Mouse (Mus musculus): ENCODE data around the gene Aif1l. TPM values are rescaled to one million over a fixed set of nuclear protein-coding genes. Genes with fewer than 3 reads are reported as not detected.
A peak's percentile ranks its signal among the peaks of the same experiment; 100 is the strongest.
"Not testable (repeated sequence)": the region's sequence is repeated elsewhere in the genome, so short reads cannot be mapped to it uniquely, and the experiment has no call there.

The Aif1l gene
- 20.8 and 39.6 TPM in 2 replicates for polyA plus RNA-seq (2011; ENCODE audit: insufficient read length, low read depth, missing spikeins)

DNA sequence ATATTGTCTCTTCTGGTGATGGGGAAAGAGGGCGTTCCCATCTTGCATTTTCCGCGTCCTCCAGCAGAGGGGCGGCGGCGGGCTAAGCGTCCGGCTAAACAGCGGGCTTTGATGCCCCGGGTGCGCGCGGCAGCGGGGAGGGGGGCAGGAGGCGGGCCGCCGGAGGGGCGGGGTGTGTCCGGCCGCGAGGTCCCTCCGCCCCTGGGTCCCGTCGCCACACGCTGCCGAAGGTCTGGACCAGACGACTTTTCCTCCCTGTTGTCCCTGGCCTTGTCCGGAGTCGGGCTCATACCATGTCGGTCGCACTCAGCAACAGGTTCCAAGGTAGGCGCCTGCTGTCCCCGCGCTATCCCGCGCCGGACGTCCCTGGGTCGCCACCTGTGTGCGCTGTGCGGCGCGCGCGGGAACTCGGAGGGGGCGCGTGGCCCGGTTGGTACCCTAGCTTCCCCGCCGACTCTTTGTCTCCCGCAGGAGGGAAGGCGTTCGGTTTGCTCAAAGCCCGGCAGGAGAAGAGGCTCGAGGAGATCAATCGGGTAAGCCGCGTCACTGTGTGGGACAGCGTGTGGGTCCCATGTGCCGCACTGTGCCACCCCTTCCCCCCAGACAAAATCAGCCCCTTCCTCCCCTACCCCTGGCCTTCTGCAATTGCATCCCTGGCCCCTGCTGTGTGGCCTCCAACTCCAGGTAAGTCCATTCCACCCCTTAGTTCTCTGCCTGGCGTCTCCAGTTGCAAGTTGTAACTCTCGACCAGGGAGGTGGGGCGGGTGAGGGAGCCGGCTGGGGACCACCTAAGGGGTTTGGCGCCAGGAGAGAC is at the start of gene Aif1l:
Gene Aif1l (plus strand): TSS at position 82 of the 814 bp plus-strand sequence.
- H3K4me1 ChIP-seq (ENCODE audit: control insufficient read depth, insufficient read depth, low read length): peaks cover 19% of the 10 kb centered on the region
- no peak for TF ChIP-seq CTCF (IDR thresholded peaks at IDR 0.05; ENCODE audit: borderline replicate concordance, insufficient read depth, low read length)
- TF ChIP-seq POLR2A (IDR thresholded peaks at IDR 0.05; ENCODE audit: low read depth, low read length): 0 out of 2 replicates have a peak, but pooled peaks have one; percentile 46
- H3K4me3 ChIP-seq (ENCODE audit: insufficient read depth, low read length): peak within 1 kb of the TSS; percentile 63
- H3K27ac ChIP-seq (ENCODE audit: insufficient read depth, low read length): no peak within 1 kb of the TSS

DNA sequence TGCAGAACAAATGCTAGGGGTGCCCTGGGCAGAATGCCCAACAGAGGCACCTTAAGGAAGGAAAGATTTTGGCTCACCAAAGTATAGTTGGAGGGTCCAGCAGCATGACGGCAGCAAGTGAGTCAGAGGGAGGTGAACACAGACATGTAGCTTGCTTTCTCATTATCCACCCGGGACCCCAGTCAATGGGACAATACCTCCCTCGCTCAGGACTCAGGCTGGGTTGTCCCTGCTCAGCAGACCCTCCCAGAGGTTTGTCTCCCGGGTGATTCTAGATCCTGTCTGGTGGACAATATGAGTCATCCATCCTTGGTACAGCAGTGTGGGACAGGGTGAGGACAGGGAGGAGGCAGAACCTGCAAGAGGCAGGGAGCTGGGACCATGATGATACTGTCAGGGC is 49.0 kb upstream of the Aif1l start:
- TF ChIP-seq POLR2A (IDR thresholded peaks at IDR 0.05; ENCODE audit: low read depth, low read length) (no peak), CTCF (IDR thresholded peaks at IDR 0.05; ENCODE audit: borderline replicate concordance, insufficient read depth, low read length) (no peak)
- Histone ChIP-seq H3K4me1 (ENCODE audit: control insufficient read depth, insufficient read depth, low read length) (no peaks in the 10 kb centered on the region), H3K27ac (ENCODE audit: insufficient read depth, low read length) (no peak overlapping the region), H3K4me3 (ENCODE audit: insufficient read depth, low read length) (no peak overlapping the region)

DNA sequence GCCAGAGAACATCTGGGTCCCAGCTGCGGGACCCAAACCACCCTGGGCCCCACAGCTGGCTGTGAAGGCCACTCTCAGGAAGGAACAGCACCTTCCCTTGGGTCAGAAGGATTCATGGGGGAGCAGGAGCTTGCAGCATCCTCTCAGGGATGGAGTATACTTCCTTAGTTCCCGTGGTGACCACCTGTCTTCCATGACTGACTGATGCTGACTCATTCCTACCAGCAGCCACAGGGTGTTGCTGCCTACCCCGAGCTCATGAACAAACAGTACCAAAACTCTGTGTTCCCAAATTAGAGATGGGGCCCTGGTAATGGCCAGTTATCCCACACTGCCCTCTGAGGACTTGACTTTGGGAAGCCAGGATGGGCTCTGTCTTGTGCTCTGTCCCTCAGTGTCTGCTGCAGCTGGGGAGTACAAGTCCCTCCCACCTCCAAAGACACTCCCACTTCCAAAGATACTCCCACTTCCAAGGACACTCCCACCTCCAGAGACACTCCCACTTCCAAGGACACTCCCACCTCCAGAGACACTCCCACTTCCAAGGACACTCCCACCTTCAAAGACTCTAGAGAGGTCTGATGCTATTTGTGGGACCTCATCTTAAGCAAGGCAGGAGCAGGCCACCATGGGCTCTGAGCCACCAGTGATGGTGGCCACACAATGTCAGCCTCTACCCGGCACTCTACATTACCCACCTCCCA is 48.1 kb upstream of the Aif1l start:
- Histone ChIP-seq H3K4me3 (ENCODE audit: insufficient read depth, low read length) (no peak overlapping the region), H3K4me1 (ENCODE audit: control insufficient read depth, insufficient read depth, low read length) (no peaks in the 10 kb centered on the region), H3K27ac (ENCODE audit: insufficient read depth, low read length) (no peak overlapping the region)
- TF ChIP-seq POLR2A (IDR thresholded peaks at IDR 0.05; ENCODE audit: low read depth, low read length): no peak
- no peak for TF ChIP-seq CTCF (IDR thresholded peaks at IDR 0.05; ENCODE audit: borderline replicate concordance, insufficient read depth, low read length)

DNA sequence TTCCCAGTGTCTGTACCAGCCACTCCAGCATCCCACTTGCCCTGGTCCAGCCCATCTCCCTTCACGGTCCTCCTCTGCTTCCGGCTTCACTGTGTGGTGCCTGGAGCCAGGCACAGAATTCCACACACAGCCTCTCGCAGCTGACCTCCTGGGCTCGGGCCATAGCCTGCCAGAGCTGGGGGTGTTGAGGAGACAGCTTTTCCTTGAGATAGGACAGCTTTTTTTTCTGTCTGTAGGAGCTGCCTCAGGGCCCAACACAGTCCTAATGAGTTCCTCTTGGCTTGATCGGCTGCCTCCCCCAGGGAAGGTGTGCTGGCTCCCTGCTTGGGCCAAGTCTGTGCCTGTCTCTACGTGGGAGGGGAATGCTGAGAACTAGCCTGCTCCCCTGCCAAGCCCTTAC is 45.9 kb upstream of the Aif1l start:
- H3K4me3 ChIP-seq (ENCODE audit: insufficient read depth, low read length): no peak overlapping the region
- no peaks in the 10 kb centered on the region for H3K4me1 ChIP-seq (ENCODE audit: control insufficient read depth, insufficient read depth, low read length)
- no peak for TF ChIP-seq CTCF (IDR thresholded peaks at IDR 0.05; ENCODE audit: borderline replicate concordance, insufficient read depth, low read length)
- no peak for TF ChIP-seq POLR2A (IDR thresholded peaks at IDR 0.05; ENCODE audit: low read depth, low read length)
- H3K27ac ChIP-seq (ENCODE audit: insufficient read depth, low read length): no peak overlapping the region

DNA sequence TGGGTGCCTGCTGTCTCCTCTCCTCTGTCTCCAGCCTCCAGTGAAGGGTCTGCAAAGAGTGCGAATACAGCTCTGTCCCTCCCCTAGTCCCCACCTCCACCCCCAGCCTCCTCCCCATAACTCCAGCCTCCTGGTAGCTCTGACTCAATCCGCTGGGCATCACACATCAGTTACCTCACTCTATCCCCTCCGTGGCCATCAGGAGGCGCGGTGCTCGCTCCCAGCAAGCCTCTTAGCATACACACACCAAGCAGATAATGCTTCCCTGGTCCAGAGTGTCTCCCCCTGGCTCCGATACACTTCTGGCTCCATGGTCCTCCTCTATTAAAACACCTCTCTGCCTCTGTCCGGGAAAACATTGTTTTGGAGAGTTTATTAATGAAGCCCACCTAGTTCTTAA is 45.3 kb upstream of the Aif1l start:
- TF ChIP-seq CTCF (IDR thresholded peaks at IDR 0.05; ENCODE audit: borderline replicate concordance, insufficient read depth, low read length) (peak; percentile 58; the same call in 1 of the 2 replicates), POLR2A (IDR thresholded peaks at IDR 0.05; ENCODE audit: low read depth, low read length) (no peak)
- Histone ChIP-seq H3K4me1 (ENCODE audit: control insufficient read depth, insufficient read depth, low read length) (no peaks in the 10 kb centered on the region), H3K4me3 (ENCODE audit: insufficient read depth, low read length) (no peak overlapping the region), H3K27ac (ENCODE audit: insufficient read depth, low read length) (no peak overlapping the region)

DNA sequence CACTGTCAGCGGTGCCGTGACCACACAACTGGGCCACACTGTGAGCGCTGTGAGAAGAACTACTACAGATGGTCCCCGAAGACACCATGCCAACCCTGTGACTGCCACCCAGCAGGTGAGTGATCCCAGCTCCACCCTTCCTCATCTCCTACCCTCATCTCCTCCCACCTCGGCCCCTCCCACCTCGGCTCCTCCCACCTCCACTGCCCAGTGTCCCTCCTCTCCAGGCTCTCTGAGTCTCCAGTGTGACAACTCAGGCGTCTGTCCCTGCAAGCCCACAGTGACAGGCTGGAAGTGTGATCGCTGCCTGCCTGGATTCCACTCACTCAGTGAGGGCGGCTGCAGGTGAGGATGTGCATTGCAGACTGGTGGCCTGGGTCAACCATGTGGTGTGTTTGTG is 44.3 kb upstream of the Aif1l start:
- TF ChIP-seq CTCF (IDR thresholded peaks at IDR 0.05; ENCODE audit: borderline replicate concordance, insufficient read depth, low read length) (no peak), POLR2A (IDR thresholded peaks at IDR 0.05; ENCODE audit: low read depth, low read length) (no peak)

DNA sequence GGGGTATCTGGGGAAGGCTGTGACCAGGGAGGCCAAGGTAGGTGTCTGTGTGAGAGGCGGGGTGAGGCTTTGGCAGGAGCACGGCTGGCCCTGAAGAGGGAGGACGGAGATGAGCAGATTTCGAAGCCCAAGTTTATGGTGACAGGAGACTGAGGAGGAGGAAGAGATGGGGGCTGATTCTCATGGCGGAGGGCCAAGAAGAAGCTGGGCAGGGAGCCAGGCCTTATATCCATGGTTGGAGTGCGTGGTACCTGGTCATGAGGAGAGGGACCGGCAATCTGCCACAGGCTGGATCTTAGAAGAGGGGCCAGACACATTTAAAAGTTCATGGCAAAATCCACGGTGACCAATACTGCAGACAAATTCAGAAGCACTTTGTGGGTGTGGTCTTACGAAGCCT is 43.5 kb upstream of the Aif1l start:
- H3K4me1 ChIP-seq (ENCODE audit: control insufficient read depth, insufficient read depth, low read length): no peaks in the 10 kb centered on the region
- no peak for TF ChIP-seq POLR2A (IDR thresholded peaks at IDR 0.05; ENCODE audit: low read depth, low read length)
- TF ChIP-seq CTCF (IDR thresholded peaks at IDR 0.05; ENCODE audit: borderline replicate concordance, insufficient read depth, low read length): no peak
- no peak overlapping the region for H3K27ac ChIP-seq (ENCODE audit: insufficient read depth, low read length)
- no peak overlapping the region for H3K4me3 ChIP-seq (ENCODE audit: insufficient read depth, low read length)

More for the DNA sequence above, 44.3 kb upstream of the Aif1l start:
- H3K4me3 ChIP-seq (ENCODE audit: insufficient read depth, low read length): no peak overlapping the region
- H3K4me1 ChIP-seq (ENCODE audit: control insufficient read depth, insufficient read depth, low read length): no peaks in the 10 kb centered on the region
- no peak overlapping the region for H3K27ac ChIP-seq (ENCODE audit: insufficient read depth, low read length)

DNA sequence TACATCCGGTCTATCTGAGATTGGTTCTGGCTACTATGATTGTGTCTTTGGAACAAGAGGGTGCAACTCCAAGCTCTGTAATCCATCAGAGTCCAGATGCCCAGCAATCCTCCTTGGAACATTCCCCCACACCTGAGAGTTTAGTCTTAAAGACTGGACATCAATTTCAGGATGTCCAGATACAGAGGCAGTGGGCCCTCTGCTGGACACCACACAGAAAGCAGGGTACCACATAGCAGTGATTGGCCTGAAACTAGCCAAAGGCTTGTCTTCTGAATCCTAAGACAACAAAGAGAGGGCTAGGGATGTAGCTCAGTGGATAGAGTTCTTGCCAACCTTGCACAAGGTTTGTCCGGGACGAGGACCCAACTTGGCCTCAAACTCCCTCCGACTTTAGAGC is 37.4 kb upstream of the Aif1l start:
- TF ChIP-seq CTCF (IDR thresholded peaks at IDR 0.05; ENCODE audit: borderline replicate concordance, insufficient read depth, low read length): peak; percentile 56; the same call in 1 of the 2 replicates
- no peak for TF ChIP-seq POLR2A (IDR thresholded peaks at IDR 0.05; ENCODE audit: low read depth, low read length)
- no peaks in the 10 kb centered on the region for H3K4me1 ChIP-seq (ENCODE audit: control insufficient read depth, insufficient read depth, low read length)
- no peak overlapping the region for H3K4me3 ChIP-seq (ENCODE audit: insufficient read depth, low read length)
- no peak overlapping the region for H3K27ac ChIP-seq (ENCODE audit: insufficient read depth, low read length)

DNA sequence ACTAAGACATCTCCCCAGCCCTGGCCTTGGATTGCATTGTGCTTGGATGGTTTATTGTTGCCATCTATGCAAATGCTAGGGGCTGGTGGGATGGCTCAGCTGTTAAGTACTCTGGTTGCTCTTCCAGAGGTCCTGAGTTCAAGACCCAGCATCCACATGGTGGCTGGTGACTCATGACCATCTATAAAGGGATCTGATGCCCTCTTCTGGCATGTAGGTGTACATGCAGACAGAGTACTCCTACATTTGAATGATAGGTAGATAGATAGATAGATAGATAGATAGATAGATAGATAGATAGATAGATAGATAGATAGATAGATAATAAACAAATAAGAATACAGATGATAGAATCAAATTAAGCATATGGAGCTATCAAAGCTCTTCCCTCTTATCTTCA is 35.7 kb upstream of the Aif1l start:
- not testable (repeated sequence) for H3K4me1 ChIP-seq (ENCODE audit: control insufficient read depth, insufficient read depth, low read length); H3K27ac ChIP-seq (ENCODE audit: insufficient read depth, low read length)

DNA sequence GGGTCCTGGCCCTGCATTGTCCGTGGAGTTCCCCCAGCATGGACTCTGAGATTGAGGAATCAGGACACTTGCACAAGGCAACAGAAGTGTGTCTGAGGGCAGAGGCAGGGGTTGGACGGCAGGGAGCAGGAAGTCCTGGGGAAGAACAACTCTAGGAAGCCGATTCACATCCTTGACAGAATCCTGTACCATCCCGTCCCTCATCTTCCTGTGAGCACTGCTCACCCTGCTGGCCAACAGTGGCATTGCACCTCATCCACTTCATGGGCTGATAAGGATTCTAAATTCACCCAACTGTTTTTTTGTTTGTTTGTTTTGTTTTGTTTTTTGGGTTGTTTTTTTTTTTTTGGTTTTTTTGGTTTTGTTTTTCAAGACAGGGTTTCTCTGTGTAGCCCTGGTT is 34.8 kb upstream of the Aif1l start:
- H3K4me1 ChIP-seq (ENCODE audit: control insufficient read depth, insufficient read depth, low read length): no peaks in the 10 kb centered on the region
- H3K4me3 ChIP-seq (ENCODE audit: insufficient read depth, low read length): no peak overlapping the region
- peak; percentile 95 for TF ChIP-seq CTCF (IDR thresholded peaks at IDR 0.05; ENCODE audit: borderline replicate concordance, insufficient read depth, low read length)
- no peak for TF ChIP-seq POLR2A (IDR thresholded peaks at IDR 0.05; ENCODE audit: low read depth, low read length)
- H3K27ac ChIP-seq (ENCODE audit: insufficient read depth, low read length): no peak overlapping the region

More for the DNA sequence above, 35.7 kb upstream of the Aif1l start:
- not testable (repeated sequence) for H3K4me3 ChIP-seq (ENCODE audit: insufficient read depth, low read length)
